Mouse (Mus musculus) embryonic facial prominence, embryonic 10.5 days (tissue): ENCODE data around the gene Rbmx2. TPM values are rescaled to one million over a fixed set of nuclear protein-coding genes. Genes with fewer than 3 reads are reported as not detected.

Source experiments
- polyA plus RNA-seq: library from polyadenylated mRNA; unstranded; fragments of >200 nt; fragmentation: Nextera tagmentation; extraction: Ambion mirVana; gene quantifications from 2 replicates; pipeline ENCODE4 v1.2.1, GENCODE M21; 2016

The Rbmx2 gene
- polyA plus RNA-seq, 1 experiment from 2014 or later, result 28.7 TPM

Other genes with a start within 250 kb of the Rbmx2 start
- 2.4 TPM in 2 replicates for gene Elf4, start 231.9 kb upstream of the Rbmx2 start, polyA plus RNA-seq
- 82.9 and 84.3 TPM in 2 replicates for gene Aifm1, start 181.4 kb upstream of the Rbmx2 start, polyA plus RNA-seq
- 6.4 and 7.1 TPM in 2 replicates for gene Rab33a, start 175.7 kb upstream of the Rbmx2 start, polyA plus RNA-seq
- gene Zfp280c, start 100.5 kb upstream of the Rbmx2 start, polyA plus RNA-seq, result 19.1 and 20.8 TPM in 2 replicates
- 17.3 and 17.7 TPM in 2 replicates for gene Slc25a14, start 71.6 kb upstream of the Rbmx2 start, polyA plus RNA-seq
- gene Gpr119, start 20.5 kb upstream of the Rbmx2 start, polyA plus RNA-seq, result not detected in 2 replicates
- gene Gm595, start 182.7 kb downstream of the Rbmx2 start, polyA plus RNA-seq, result not detected in 2 replicates